ENCODE assay signal across 10 mouse cellular contexts in the genomic region with DNA sequence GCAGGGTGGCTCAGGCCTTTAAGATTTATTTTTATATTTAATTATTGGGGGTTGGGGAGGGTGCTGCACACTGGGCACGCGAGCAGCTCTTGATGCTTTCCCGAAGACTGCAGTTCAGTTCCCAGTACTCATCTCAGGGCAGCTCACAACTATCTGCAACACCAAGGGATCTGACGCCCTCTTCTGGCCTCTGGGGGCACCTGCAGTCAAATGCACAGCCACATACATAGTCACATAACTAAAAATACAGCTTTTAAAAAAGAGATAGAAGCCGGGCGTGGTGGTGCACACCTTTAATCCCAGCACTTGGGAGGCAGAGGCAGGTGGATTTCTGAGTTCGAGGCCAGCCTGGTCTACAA. TPM values are rescaled to one million over a fixed set of nuclear protein-coding genes. Genes with fewer than 3 reads are reported as not detected.
DNase-seq lines count a peak whose midpoint lies in the region; ATAC-seq and TF ChIP-seq lines count a peak whose summit lies in the region.
"Had no signal": no experiment of that assay in that cellular context is flagged by ENCODE, and none has a peak within 500 bp of the region (broad histone marks: within the 10 kb centered on the region; RNA-seq: fewer than 3 reads in every experiment).

No protein-coding gene starts in this region.

- no peak for TF ChIP-seq EP300 in MEL (IDR thresholded peaks at IDR 0.05; ENCODE audit: low read depth in 1 of 2, low read length in 2 of 2)

- H3K9me3 ChIP-seq in hindbrain, embryonic 10.5 days = 0 out of 2 replicates have a peak, but pooled peaks cover 3% of the 10 kb centered on the region
- no peaks in the 10 kb centered on the region for H3K9me3 ChIP-seq in hindbrain, embryonic 14.5 days (ENCODE audit: control insufficient read depth, low read length)
- H3K9me3 ChIP-seq in MEL (replicated peaks; ENCODE audit: insufficient read depth, low read length) = no peaks in the 10 kb centered on the region
- H3K9me3 ChIP-seq in embryonic facial prominence, embryonic 15.5 days (replicated peaks) = no peaks in the 10 kb centered on the region
- 0 out of 2 replicates have a peak, but pooled peaks cover 2% of the 10 kb centered on the region for H3K9me3 ChIP-seq in midbrain, embryonic 12.5 days

- TF ChIP-seq RAD21 in MEL (IDR thresholded peaks at IDR 0.05; ENCODE audit: low read depth, low read length) = peak; percentile 2; the same call in 1 of the 2 replicates

- H3K36me3 ChIP-seq in hindbrain, embryonic 10.5 days = no peaks in the 10 kb centered on the region
- H3K36me3 ChIP-seq in hindbrain, embryonic 14.5 days (replicated peaks; ENCODE audit: control insufficient read depth, insufficient read depth) = no peaks in the 10 kb centered on the region
- peaks cover 0 to 5% of the 10 kb centered on the region in 2 experiments; a peak in 2 of 4 replicates for H3K36me3 ChIP-seq in MEL (ENCODE audit: control insufficient read depth in 1 of 2, insufficient read depth in 2 of 2, low read length in 2 of 2)
- H3K36me3 ChIP-seq in embryonic facial prominence, embryonic 15.5 days = no peaks in the 10 kb centered on the region
- 0 out of 2 replicates have a peak, but pooled peaks cover 2% of the 10 kb centered on the region for H3K36me3 ChIP-seq in midbrain, embryonic 12.5 days

- H3K27ac ChIP-seq in hindbrain, embryonic 10.5 days = peak overlapping the region; percentile 86
- no peak overlapping the region for H3K27ac ChIP-seq in hindbrain, embryonic 14.5 days
- no peak overlapping the region for H3K27ac ChIP-seq in MEL (ENCODE audit: control insufficient read depth, low read depth, low read length)
- H3K27ac ChIP-seq in embryonic facial prominence, embryonic 15.5 days (replicated peaks) = peak overlapping the region; percentile 78; the same call in 1 of the 2 replicates
- peak overlapping the region; percentile 93 for H3K27ac ChIP-seq in midbrain, embryonic 12.5 days (replicated peaks)

- WGBS in hindbrain, embryonic 10.5 days = 76% methylated on average over 7 of the region's 7 CpGs
- 82% methylated on average over 7 of the region's 7 CpGs for WGBS in hindbrain, embryonic 14.5 days
- 88% methylated on average over 7 of the region's 7 CpGs for WGBS in embryonic facial prominence, embryonic 15.5 days
- 81% methylated on average over 7 of the region's 7 CpGs for WGBS in midbrain, embryonic 12.5 days

- H3K27me3 ChIP-seq in hindbrain, embryonic 10.5 days (ENCODE audit: insufficient read depth, poor library complexity, severe bottlenecking) = peaks cover 56% of the 10 kb centered on the region
- peaks cover 32% of the 10 kb centered on the region for H3K27me3 ChIP-seq in hindbrain, embryonic 14.5 days (ENCODE audit: control insufficient read depth, insufficient read depth, low read length)
- peaks cover 0 to 1% of the 10 kb centered on the region in 2 experiments; a peak in 1 of 4 replicates for H3K27me3 ChIP-seq in MEL (ENCODE audit: control insufficient read depth in 1 of 2, insufficient read depth in 2 of 2, low read length in 2 of 2)
- H3K27me3 ChIP-seq in embryonic facial prominence, embryonic 15.5 days = no peaks in the 10 kb centered on the region; the same call in 1 of the 2 replicates
- H3K27me3 ChIP-seq in midbrain, embryonic 12.5 days = peaks cover 39% of the 10 kb centered on the region

- TF ChIP-seq CTCF in MEL (IDR thresholded peaks at IDR 0.05 in 2 of 3, conservative IDR thresholded peaks at IDR 0.05 in 1 of 3; ENCODE audit: control insufficient read depth in 1 of 3, insufficient read depth in 1 of 3, low read depth in 2 of 3, low read length in 3 of 3, poor library complexity in 1 of 3, severe bottlenecking in 1 of 3) = peak; percentile 9 to 36 (median 22); a peak in 3 of 6 replicates

- peaks cover 74% of the 10 kb centered on the region for H3K4me1 ChIP-seq in hindbrain, embryonic 10.5 days (replicated peaks)
- peaks cover 32% of the 10 kb centered on the region for H3K4me1 ChIP-seq in hindbrain, embryonic 14.5 days (replicated peaks; ENCODE audit: control insufficient read depth, insufficient read depth, low read length)
- H3K4me1 ChIP-seq in MEL (ENCODE audit: control insufficient read depth in 1 of 2, insufficient read depth in 2 of 2, low read length in 2 of 2) = peaks cover 0 to 9% of the 10 kb centered on the region in 2 experiments; a peak in 1 of 4 replicates
- peaks cover 34% of the 10 kb centered on the region for H3K4me1 ChIP-seq in embryonic facial prominence, embryonic 15.5 days
- peaks cover 60% of the 10 kb centered on the region for H3K4me1 ChIP-seq in midbrain, embryonic 12.5 days

- TF ChIP-seq POLR2A in MEL (IDR thresholded peaks at IDR 0.05; ENCODE audit: control insufficient read depth in 1 of 2, insufficient read depth in 1 of 2, low read depth in 1 of 2, low read length in 2 of 2, poor library complexity in 1 of 2) = no peak

- DNase-seq in hindbrain, embryonic 10.5 days (ENCODE audit: low spot score) = no peak
- DNase-seq in hindbrain, embryonic 14.5 days (ENCODE audit: low spot score) = no peak
- DNase-seq in MEL (ENCODE audit: low read depth, low spot score) = no peak
- no peak for DNase-seq in adrenal gland, postnatal 14 days
- DNase-seq in ovary, postnatal 36 days (ENCODE audit: low spot score) = no peak
- no peak for DNase-seq in yolk sac, embryonic 10.5 days (ENCODE audit: low spot score)
- DNase-seq: lung, adult 18-20 months; thymus, postnatal 25 days had no signal

- H3K4me2 ChIP-seq in hindbrain, embryonic 14.5 days (replicated peaks) = no peak overlapping the region
- H3K4me2 ChIP-seq in embryonic facial prominence, embryonic 15.5 days (replicated peaks) = no peak overlapping the region
- no peak overlapping the region for H3K4me2 ChIP-seq in midbrain, embryonic 12.5 days (replicated peaks)

- H3K79me2 ChIP-seq in MEL (ENCODE audit: control insufficient read depth, insufficient read depth, low read length, poor library complexity) = no peaks in the 10 kb centered on the region

- H3K9ac ChIP-seq in hindbrain, embryonic 14.5 days = no peak overlapping the region
- H3K9ac ChIP-seq in MEL (ENCODE audit: control insufficient read depth, low read depth, low read length, poor library complexity, severe bottlenecking) = no peak overlapping the region
- H3K9ac ChIP-seq in embryonic facial prominence, embryonic 15.5 days = no peak overlapping the region
- H3K9ac ChIP-seq in midbrain, embryonic 12.5 days (replicated peaks) = no peak overlapping the region

- H3K4me3 ChIP-seq in hindbrain, embryonic 10.5 days = no peak overlapping the region
- H3K4me3 ChIP-seq in hindbrain, embryonic 14.5 days (replicated peaks; ENCODE audit: low read length) = no peak overlapping the region
- no peak overlapping the region for H3K4me3 ChIP-seq in MEL (ENCODE audit: control insufficient read depth in 1 of 2, insufficient read depth in 1 of 2, low read depth in 2 of 2, low read length in 2 of 2)
- no peak overlapping the region for H3K4me3 ChIP-seq in embryonic facial prominence, embryonic 15.5 days (replicated peaks)
- no peak overlapping the region for H3K4me3 ChIP-seq in midbrain, embryonic 12.5 days

- ATAC-seq in hindbrain, embryonic 14.5 days (ENCODE audit: low FRiP score) = no peak
- ATAC-seq in embryonic facial prominence, embryonic 15.5 days (ENCODE audit: insufficient number of reproducible peaks, low FRiP score, low TSS enrichment, low read depth) = no peak
- ATAC-seq in midbrain, embryonic 12.5 days (ENCODE audit: low FRiP score, low read depth) = no peak

TF ChIP-seq in MEL, 35 proteins besides CTCF, POLR2A, EP300 and RAD21:
- TF ChIP-seq TAL1 (IDR thresholded peaks at IDR 0.05; ENCODE audit: low read length) = no peak
- TF ChIP-seq BHLHE40 (IDR thresholded peaks at IDR 0.05; ENCODE audit: borderline replicate concordance, low read depth, low read length) = no peak
- TF ChIP-seq ZKSCAN1 (IDR thresholded peaks at IDR 0.05; ENCODE audit: low read depth, low read length) = no peak
- TF ChIP-seq E2F4 (IDR thresholded peaks at IDR 0.05; ENCODE audit: borderline replicate concordance, low read depth, low read length) = no peak
- no peak for TF ChIP-seq POLR2AphosphoS5 (IDR thresholded peaks at IDR 0.05; ENCODE audit: borderline replicate concordance, low read depth, low read length)
- no peak for TF ChIP-seq JUND (IDR thresholded peaks at IDR 0.05; ENCODE audit: low read depth, low read length)
- TF ChIP-seq MYC (IDR thresholded peaks at IDR 0.05; ENCODE audit: low read depth, low read length) = no peak
- TF ChIP-seq MXI1 (IDR thresholded peaks at IDR 0.05; ENCODE audit: low read depth, low read length) = no peak

RNA-seq across cellular contexts. Expression of a gene that starts 52.5 kb away (rescaled TPM):
- 25.1 and 29.4 TPM in 2 replicates for polyA plus RNA-seq in hindbrain, embryonic 10.5 days (2016; fragmentation: Nextera tagmentation; extraction: Ambion mirVana)
- 34.3 and 35.1 TPM in 2 replicates for polyA plus RNA-seq in hindbrain, embryonic 14.5 days (2014; fragmentation: Nextera tagmentation; extraction: Ambion mirVana)
- total RNA-seq in MEL (2012; rRNA removed) = 6.6 and 7.1 TPM in 2 replicates
- polyA plus RNA-seq in MEL (2012; ENCODE audit: insufficient read depth in 1 of 2, insufficient read length in 2 of 2, low read depth in 1 of 2, low replicate concordance in 2 of 2, missing spikeins in 1 of 2) = 10 to 100 TPM in 1 of 2 experiments, not detected in 1; 50.5 TPM
- polyA plus RNA-seq in embryonic facial prominence, embryonic 15.5 days (2015; fragmentation: Nextera tagmentation; extraction: Ambion mirVana) = 17.0 and 19.3 TPM in 2 replicates
- polyA plus RNA-seq in midbrain, embryonic 12.5 days (2016; fragmentation: Nextera tagmentation; extraction: Ambion mirVana) = 34.5 and 35.3 TPM in 2 replicates
- 20.6 and 28.1 TPM in 2 replicates for total RNA-seq in adrenal gland, postnatal 14 days (2021)

Comparison
In these comparisons a context has a peak if more than half of its experiments do, and no peak if none do; other contexts are left out.
1. H3K27ac ChIP-seq: peak in hindbrain, embryonic 10.5 days (single experiment), embryonic facial prominence, embryonic 15.5 days (single experiment) and midbrain, embryonic 12.5 days (single experiment); none in hindbrain, embryonic 14.5 days (single experiment) and MEL (single experiment).